Mouse (Mus musculus): ENCODE results near the gene Slc39a3.

The Slc39a3 gene

GRCm38 (mm10) chr10:81010851-81011250 is 26.4 kb downstream of the Slc39a3 start:
- in situ Hi-C loops (cut with MboI; ENCODE audit: low sequenced_read_pairs): no loop called here

- in situ Hi-C loops (cut with MboI; ENCODE audit: low sequenced_read_pairs): no loop called here
These were observed 30.0 kb downstream of the Slc39a3 start for GRCm38 (mm10) chr10:81007240-81007639.

GRCm38 (mm10) chr10:81006005-81006677 is 31.1 kb downstream of the Slc39a3 start:
- in situ Hi-C loops (cut with MboI; ENCODE audit: low sequenced_read_pairs): no loop called here

GRCm38 (mm10) chr10:81001161-81001560 is 36.1 kb downstream of the Slc39a3 start:
- in situ Hi-C loops (cut with MboI; ENCODE audit: low sequenced_read_pairs): no loop called here

DNA sequence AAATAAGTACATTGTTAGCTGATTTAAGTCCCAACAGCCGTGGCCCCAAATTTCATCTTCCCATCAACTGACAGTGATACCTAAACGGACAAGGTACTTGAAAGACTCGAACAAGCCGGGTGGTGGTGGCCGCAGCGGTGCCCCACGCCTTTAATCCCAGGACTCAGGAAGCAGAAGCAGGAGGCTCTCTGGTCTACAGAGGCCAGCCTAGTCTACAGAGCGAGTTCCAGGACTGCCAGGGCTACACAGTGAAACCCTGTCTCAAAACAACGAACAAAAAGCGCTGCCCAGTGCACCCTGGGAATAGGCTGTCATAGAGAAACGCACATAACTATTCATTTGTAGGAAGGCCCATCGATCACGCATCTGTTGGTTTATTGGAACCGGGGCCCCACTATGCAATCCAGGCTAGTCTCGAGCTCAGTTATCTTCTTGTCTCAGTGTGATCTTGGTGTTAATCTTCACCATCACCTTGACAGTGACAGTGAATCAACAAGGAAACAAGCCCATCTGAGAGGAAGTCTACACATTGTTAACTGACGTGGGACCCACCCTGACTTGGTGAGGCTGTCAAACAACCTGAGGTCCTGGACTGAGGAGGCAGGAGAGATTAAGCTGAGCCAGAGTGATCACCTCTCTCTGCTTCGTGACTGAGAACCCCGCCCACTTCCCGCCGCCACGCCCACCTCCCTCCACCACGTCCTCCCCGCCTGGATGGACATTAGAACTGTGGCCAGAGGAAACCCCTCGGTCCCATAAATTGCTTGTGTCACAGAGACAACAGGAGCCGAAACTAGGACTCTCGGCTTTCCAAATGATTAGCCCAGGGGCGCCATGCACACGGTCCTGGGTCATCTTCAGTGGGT is 36.8 kb downstream of the Slc39a3 start:
- in situ Hi-C loops (cut with MboI; ENCODE audit: low sequenced_read_pairs): no loop called here

DNA sequence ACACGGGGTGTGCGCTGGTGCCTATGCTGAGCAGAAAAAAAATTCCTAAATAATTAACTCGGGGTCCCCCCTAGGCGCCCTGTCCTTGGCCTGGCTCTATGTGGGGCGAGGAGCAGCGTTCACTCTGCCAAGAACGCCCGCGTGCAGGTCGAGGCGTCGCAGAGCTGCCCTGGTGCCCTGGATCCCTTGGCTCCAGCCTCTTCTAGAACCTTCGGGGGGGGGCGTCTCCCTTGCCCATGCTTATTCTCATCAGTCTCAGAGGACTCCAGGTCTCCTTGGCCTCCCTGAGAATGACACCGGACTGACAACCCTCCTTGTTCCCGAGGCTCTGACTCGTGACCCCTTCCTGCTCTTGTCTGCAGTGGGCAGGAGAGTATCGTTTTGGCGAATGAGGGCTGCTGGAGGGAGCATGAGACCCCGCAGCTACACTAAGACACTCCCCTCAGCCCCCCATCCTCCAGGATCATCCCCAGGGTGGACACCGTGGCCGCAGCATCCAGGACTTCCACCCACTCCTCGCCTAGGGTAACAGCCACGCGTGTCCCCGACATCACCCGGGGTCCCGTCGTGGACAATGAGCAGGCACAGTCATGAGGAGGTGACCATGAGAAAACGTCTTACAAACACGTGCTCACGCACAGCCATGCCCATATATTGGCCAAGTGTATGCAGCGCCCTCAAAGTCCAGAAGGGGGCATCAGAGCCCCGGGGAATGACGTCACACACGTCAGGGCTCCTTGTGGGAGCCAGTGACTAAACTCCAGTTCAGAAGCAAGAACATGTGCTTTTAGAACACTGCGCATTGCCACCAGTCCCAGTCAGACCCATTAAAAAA is 37.6 kb downstream of the Slc39a3 start:
- in situ Hi-C loops (cut with MboI; ENCODE audit: low sequenced_read_pairs): loop anchor here (5.0 kb wide), 1 partner anchor 72 kb away; no protein-coding TSS in a partner anchor

DNA sequence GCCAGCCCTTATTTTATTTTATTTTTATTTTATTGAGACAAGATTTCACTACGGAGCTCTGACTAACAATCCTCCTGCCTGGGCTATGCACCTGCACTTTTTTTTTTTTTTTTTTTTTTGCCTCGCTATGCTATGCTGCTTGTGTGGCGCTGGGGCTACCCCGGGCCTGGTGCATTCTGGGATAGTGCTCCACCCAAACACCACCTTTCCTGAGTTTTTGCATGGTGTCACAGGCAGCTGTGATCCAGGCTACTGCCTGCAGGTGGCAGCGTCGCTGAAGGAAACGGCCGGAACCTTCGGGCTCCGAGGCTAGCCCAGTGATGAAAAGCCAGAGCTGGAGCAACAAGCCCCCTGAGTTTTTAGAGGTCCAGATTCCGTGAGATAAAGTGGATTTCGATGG is 38.4 kb downstream of the Slc39a3 start:
- in situ Hi-C loops (cut with MboI; ENCODE audit: low sequenced_read_pairs): loop anchor here (5.0 kb wide), 1 partner anchor 71 kb away; no protein-coding TSS in a partner anchor

- in situ Hi-C loops (cut with MboI; ENCODE audit: low sequenced_read_pairs): loop anchor here (5.0 kb wide), 1 partner anchor 71 kb away; no protein-coding TSS in a partner anchor
These were observed 39.2 kb downstream of the Slc39a3 start for GRCm38 (mm10) chr10:80998021-80998420.

- in situ Hi-C loops (cut with MboI; ENCODE audit: low sequenced_read_pairs): loop anchor here (5.0 kb wide), 1 partner anchor 70 kb away; no protein-coding TSS in a partner anchor
These were observed 39.9 kb downstream of the Slc39a3 start for GRCm38 (mm10) chr10:80997332-80997731.

GRCm38 (mm10) chr10:80996501-80996900 is 40.7 kb downstream of the Slc39a3 start:
- in situ Hi-C loops (cut with MboI; ENCODE audit: low sequenced_read_pairs): loop anchor here (5.0 kb wide), 1 partner anchor 69 kb away; no protein-coding TSS in a partner anchor

DNA sequence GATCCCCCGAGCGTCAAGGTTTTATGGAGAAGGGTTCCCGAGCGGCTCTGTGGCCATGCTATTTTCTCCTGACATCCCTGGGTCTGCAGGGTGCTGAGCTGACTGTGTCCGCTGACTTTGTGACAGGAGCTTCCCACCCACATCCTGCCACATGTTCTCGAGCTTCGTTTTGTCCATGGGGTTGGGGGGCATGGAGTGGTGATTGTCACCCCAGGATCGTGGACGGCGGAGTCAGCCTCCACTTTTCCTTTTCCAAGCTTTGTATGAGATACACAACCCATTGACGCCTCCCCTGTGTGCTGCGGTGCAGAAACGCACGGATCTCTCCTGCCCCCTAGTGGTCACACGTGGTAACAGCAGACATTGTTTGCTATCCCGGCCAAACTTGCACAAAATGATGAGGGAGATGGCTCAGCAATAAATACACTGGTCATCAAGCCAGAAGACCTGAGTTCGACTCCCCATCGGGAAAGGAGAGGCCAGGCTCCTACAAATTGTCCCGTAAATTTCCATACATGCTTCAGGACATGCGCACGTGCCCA is 42.1 kb downstream of the Slc39a3 start:
- in situ Hi-C loops (cut with MboI; ENCODE audit: low sequenced_read_pairs): loop anchor here (5.0 kb wide), 1 partner anchor 68 kb away; no protein-coding TSS in a partner anchor

DNA sequence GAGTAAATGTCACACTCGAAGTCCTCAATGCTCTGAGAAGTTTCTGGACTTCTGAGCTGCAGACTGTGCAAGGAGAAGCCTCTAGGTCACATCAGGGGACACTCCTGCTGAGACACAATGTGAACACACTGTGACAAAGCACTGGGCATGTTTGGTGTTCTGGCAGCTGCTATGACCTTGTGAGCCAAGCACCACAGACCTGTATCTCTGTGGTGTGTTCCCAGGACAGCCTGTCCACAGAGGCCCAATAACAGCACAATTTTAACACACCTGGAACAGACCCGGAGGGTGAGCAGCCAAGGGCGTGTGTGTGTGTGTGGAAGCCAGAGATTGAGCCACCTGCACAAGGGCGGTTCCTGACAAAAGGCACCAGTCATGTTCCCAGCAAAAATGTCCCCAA is 42.6 kb downstream of the Slc39a3 start:
- in situ Hi-C loops (cut with MboI; ENCODE audit: low sequenced_read_pairs): loop anchor here (5.0 kb wide), 2 partner anchors 67 to 117 kb away; no protein-coding TSS in a partner anchor

DNA sequence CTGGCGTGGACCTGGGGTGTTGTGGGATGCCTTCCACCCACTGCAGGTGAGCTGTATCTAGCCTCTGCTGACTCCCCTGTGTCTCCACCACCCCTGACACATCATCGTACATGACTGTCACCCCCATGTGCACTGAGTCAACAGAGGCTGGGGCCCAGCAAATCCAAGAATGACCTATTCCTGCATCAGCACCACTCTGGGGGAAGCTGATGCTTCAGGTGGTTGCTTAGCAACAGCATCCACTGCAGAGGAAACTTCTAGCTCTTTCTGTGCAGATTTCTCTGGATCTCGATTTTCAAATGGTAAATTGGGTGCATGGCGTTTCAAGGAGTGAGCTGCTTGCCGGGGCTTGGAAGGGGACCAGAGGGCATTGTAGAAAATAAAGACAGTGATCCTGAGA is 44.0 kb downstream of the Slc39a3 start:
- in situ Hi-C loops (cut with MboI; ENCODE audit: low sequenced_read_pairs): loop anchor here (5.0 kb wide), 1 partner anchor 116 kb away; no protein-coding TSS in a partner anchor

- in situ Hi-C loops (cut with MboI; ENCODE audit: low sequenced_read_pairs): loop anchor here (5.0 kb wide), 1 partner anchor 115 kb away; no protein-coding TSS in a partner anchor
These were observed 45.3 kb downstream of the Slc39a3 start for GRCm38 (mm10) chr10:80991945-80992344.

- in situ Hi-C loops (cut with MboI; ENCODE audit: low sequenced_read_pairs): loop anchor here (5.0 kb wide), 1 partner anchor 114 kb away; no protein-coding TSS in a partner anchor
These were observed 46.2 kb downstream of the Slc39a3 start for GRCm38 (mm10) chr10:80991007-80991406.

- in situ Hi-C loops (cut with MboI; ENCODE audit: low sequenced_read_pairs): loop anchor here (5.0 kb wide), 1 partner anchor 113 kb away; no protein-coding TSS in a partner anchor
These were observed 46.8 kb downstream of the Slc39a3 start for GRCm38 (mm10) chr10:80990406-80990805.

DNA sequence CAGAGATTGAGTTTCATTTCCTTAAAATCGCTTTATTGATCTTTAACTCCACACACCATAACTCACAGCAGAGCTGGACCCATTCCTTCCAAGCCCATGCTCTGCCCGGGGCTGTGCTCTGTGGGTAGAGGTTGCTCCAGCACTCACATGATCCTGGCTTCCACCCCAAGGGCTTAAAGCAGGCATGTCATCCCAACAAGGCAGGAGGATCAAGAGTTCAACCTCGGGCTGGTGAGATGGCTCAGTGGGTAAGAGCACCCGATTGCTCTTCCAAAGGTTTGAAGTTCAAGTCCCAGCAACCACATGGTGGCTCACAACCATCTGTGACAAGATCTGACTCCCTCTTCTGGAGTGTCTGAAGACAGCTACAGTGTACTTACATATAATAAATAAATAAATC is 47.4 kb downstream of the Slc39a3 start:
- in situ Hi-C loops (cut with MboI; ENCODE audit: low sequenced_read_pairs): loop anchor here (5.0 kb wide), 1 partner anchor 113 kb away; no protein-coding TSS in a partner anchor

GRCm38 (mm10) chr10:80989446-80989845 is 47.8 kb downstream of the Slc39a3 start:
- in situ Hi-C loops (cut with MboI; ENCODE audit: low sequenced_read_pairs): no loop called here

GRCm38 (mm10) chr10:80987709-80988441 is 49.4 kb downstream of the Slc39a3 start:
- in situ Hi-C loops (cut with MboI; ENCODE audit: low sequenced_read_pairs): no loop called here

Measured in CH12F3 (cell line).